ENCODE assay signal across 9 mouse cellular contexts in the genomic region with DNA sequence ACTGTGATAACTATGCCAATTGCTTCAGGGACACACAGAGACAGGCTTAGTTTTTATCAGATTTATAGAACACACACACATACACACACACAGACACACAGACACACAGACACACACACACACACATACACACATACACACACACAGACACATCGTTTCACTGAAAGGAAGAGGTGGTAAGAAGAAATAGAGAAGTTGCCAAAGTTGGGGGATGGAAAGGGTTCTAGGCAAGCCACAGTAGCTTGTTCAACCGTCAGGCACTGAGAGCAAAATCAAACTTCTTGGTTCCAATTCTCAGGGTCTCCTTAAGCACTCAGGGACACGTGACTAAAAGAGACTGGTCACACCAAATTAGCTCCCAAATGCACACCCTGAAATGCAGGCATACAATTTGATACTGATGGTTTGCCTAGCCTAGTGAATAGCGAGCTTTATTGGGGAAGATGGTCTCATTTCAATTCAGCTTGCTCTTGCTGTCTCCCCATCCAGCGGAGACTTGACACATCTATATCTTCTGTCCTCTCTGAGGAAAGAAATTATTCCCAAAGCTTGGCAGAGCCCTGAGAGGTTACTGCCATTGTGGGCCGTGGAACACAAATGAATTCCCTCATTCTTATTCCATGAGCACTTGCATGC.
DNase-seq lines count a peak whose midpoint lies in the region; ATAC-seq and TF ChIP-seq lines count a peak whose summit lies in the region.
"Had no signal": no experiment of that assay in that cellular context is flagged by ENCODE, and none has a peak within 500 bp of the region (broad histone marks: within the 10 kb centered on the region; RNA-seq: fewer than 3 reads in every experiment).

No protein-coding gene starts in this region.

- no peaks in the 10 kb centered on the region for H3K9me3 ChIP-seq in hindbrain, embryonic 11.5 days (ENCODE audit: control insufficient read depth, low read length)
- no peaks in the 10 kb centered on the region for H3K9me3 ChIP-seq in midbrain, embryonic 13.5 days

- no peak overlapping the region for H3K9ac ChIP-seq in hindbrain, embryonic 11.5 days (ENCODE audit: low read depth, low read length)
- peak overlapping the region; percentile 32; the same call in 1 of the 2 replicates for H3K9ac ChIP-seq in midbrain, embryonic 13.5 days (replicated peaks)

- TF ChIP-seq POLR2A in cerebellum, adult 2 months (IDR thresholded peaks at IDR 0.05; ENCODE audit: borderline replicate concordance, insufficient read depth, low read length), result no peak
- TF ChIP-seq POLR2A in bone marrow macrophage, adult 2 months (IDR thresholded peaks at IDR 0.05; ENCODE audit: borderline replicate concordance, low read depth, low read length), result no peak

- DNase-seq in cerebellum, adult 2 months, result no peak
- DNase-seq in cerebellum, adult 18-20 months, result no peak
- DNase-seq in hindbrain, embryonic 11.5 days (ENCODE audit: low spot score), result no peak
- no peak for DNase-seq in urinary bladder, adult 2 months (ENCODE audit: low spot score)
- no peak for DNase-seq in gastrocnemius, adult 18-20 months (ENCODE audit: low spot score)
- DNase-seq in adrenal gland, adult 8-10 months, result no peak

- ATAC-seq in hindbrain, embryonic 11.5 days (ENCODE audit: low FRiP score), result peak; percentile 74
- ATAC-seq in midbrain, embryonic 13.5 days, result peak; percentile 32

- 31% methylated on average over 6 of the region's 6 CpGs for WGBS in cerebellum, adult 2 months
- WGBS in hindbrain, embryonic 11.5 days, result 53% methylated on average over 6 of the region's 6 CpGs
- WGBS in midbrain, embryonic 13.5 days, result 21% methylated on average over 6 of the region's 6 CpGs

- H3K27ac ChIP-seq in cerebellum, adult 2 months (ENCODE audit: insufficient read depth, low read length), result peak overlapping the region; percentile 27; the same call in 1 of the 2 replicates
- peak overlapping the region; percentile 24 for H3K27ac ChIP-seq in bone marrow macrophage, adult 2 months (ENCODE audit: insufficient read depth, low read depth, low read length)
- peak overlapping the region; percentile 65 for H3K27ac ChIP-seq in hindbrain, embryonic 11.5 days (ENCODE audit: low read depth, low read length)
- peak overlapping the region; percentile 84 for H3K27ac ChIP-seq in midbrain, embryonic 13.5 days

- no peak for TF ChIP-seq CTCF in cerebellum, adult 2 months (IDR thresholded peaks at IDR 0.05; ENCODE audit: borderline replicate concordance, insufficient read depth, low read depth, low read length)
- no peak for TF ChIP-seq CTCF in bone marrow macrophage, adult 2 months (IDR thresholded peaks at IDR 0.05; ENCODE audit: low read depth, low read length)

- H3K27me3 ChIP-seq in cerebellum, adult 2 months (ENCODE audit: control insufficient read depth, insufficient read depth, low read length), result no peaks in the 10 kb centered on the region
- H3K27me3 ChIP-seq in hindbrain, embryonic 11.5 days (ENCODE audit: control insufficient read depth, insufficient read depth, low read length), result no peaks in the 10 kb centered on the region
- H3K27me3 ChIP-seq in midbrain, embryonic 13.5 days, result peaks cover 6% of the 10 kb centered on the region; the same call in 1 of the 2 replicates

- no peaks in the 10 kb centered on the region for H3K4me1 ChIP-seq in cerebellum, adult 2 months (ENCODE audit: control insufficient read depth, insufficient read depth, low read length)
- H3K4me1 ChIP-seq in bone marrow macrophage, adult 2 months (ENCODE audit: control insufficient read depth, insufficient read depth, low read length), result peaks cover 21% of the 10 kb centered on the region
- H3K4me1 ChIP-seq in hindbrain, embryonic 11.5 days (replicated peaks; ENCODE audit: control insufficient read depth, insufficient read depth, low read length), result no peaks in the 10 kb centered on the region; the same call in 1 of the 2 replicates
- H3K4me1 ChIP-seq in midbrain, embryonic 13.5 days (replicated peaks), result peaks cover 24% of the 10 kb centered on the region

- no peak overlapping the region for H3K4me3 ChIP-seq in cerebellum, adult 2 months (replicated peaks; ENCODE audit: insufficient read depth, low read depth, low read length)
- H3K4me3 ChIP-seq in bone marrow macrophage, adult 2 months (ENCODE audit: insufficient read depth, low read length), result peak overlapping the region; percentile 15; the same call in 1 of the 2 replicates
- H3K4me3 ChIP-seq in hindbrain, embryonic 11.5 days (ENCODE audit: low read depth, low read length), result peak overlapping the region; percentile 11; the same call in 1 of the 2 replicates
- H3K4me3 ChIP-seq in midbrain, embryonic 13.5 days (replicated peaks), result peak overlapping the region; percentile 31

- H3K4me2 ChIP-seq in hindbrain, embryonic 11.5 days (replicated peaks; ENCODE audit: low read depth, low read length), result peak overlapping the region; percentile 26
- peak overlapping the region; percentile 52 for H3K4me2 ChIP-seq in midbrain, embryonic 13.5 days (replicated peaks)
- H3K4me2 ChIP-seq: heart, embryonic 11.5 days had no signal

- no peaks in the 10 kb centered on the region for H3K36me3 ChIP-seq in hindbrain, embryonic 11.5 days (ENCODE audit: control insufficient read depth, insufficient read depth, low read length)
- no peaks in the 10 kb centered on the region for H3K36me3 ChIP-seq in midbrain, embryonic 13.5 days

Comparison
In these comparisons a context has a peak if more than half of its experiments do, and no peak if none do; other contexts are left out.
1. H3K27ac ChIP-seq: peak in every context shown above with its lines; median percentile 84 in midbrain, embryonic 13.5 days; 65 in hindbrain, embryonic 11.5 days; 27 in cerebellum, adult 2 months; 24 in bone marrow macrophage, adult 2 months.